Mouse (Mus musculus): ENCODE measurements at regions not wholly inside any gene's neighbourhood (a gene's known extent, or its start where the extent isn't known, plus 50 kb on each side); places are given as distances from the start of the nearest gene placed in this dataset.

GRCm38 (mm10) chr8:90716436-90716835 lies 100.8 kb downstream of the Gm19935 start:
- TF ChIP-seq CTCF (IDR thresholded peaks at IDR 0.05) = no peak
- no peak for TF ChIP-seq EP300 (IDR thresholded peaks at IDR 0.05)

Measured in lung, postnatal 0 days (tissue).